8 mouse cellular contexts compared by ENCODE assay signal in genomic region chr11:76201761-76202674, GRCm38 (mm10). TPM values are rescaled to one million over a fixed set of nuclear protein-coding genes. Genes with fewer than 3 reads are reported as not detected.
DNase-seq lines count a peak whose midpoint lies in the region; ATAC-seq and TF ChIP-seq lines count a peak whose summit lies in the region.

No protein-coding gene starts in this region.

- H3K9ac ChIP-seq in embryonic facial prominence, embryonic 15.5 days = peak overlapping the region; percentile 73
- H3K9ac ChIP-seq in limb, embryonic 14.5 days (ENCODE audit: low read depth, low read length, severe bottlenecking) = peak overlapping the region; percentile 78
- peak overlapping the region; percentile 73 for H3K9ac ChIP-seq in midbrain, embryonic 15.5 days

- peak overlapping the region; percentile 74 for H3K4me3 ChIP-seq in embryonic facial prominence, embryonic 15.5 days (replicated peaks)
- H3K4me3 ChIP-seq in limb, embryonic 14.5 days (replicated peaks; ENCODE audit: low read length) = peak overlapping the region; percentile 94
- H3K4me3 ChIP-seq in midbrain, embryonic 15.5 days = peak overlapping the region; percentile 59

- peak; percentile 52 for DNase-seq in 3T3-L1 (ENCODE audit: low read depth, low spot score)
- DNase-seq in adrenal gland, postnatal 4 days (ENCODE audit: low spot score in 2 of 2) = peak; percentile 58 to 75
- DNase-seq in heart, adult 9 months (ENCODE audit: low spot score in 2 of 2) = peak; percentile 91 to 92
- DNase-seq in kidney, adult 9 months = peak; percentile 80
- DNase-seq in limb, embryonic 14.5 days (ENCODE audit: low spot score) = peak; percentile 83
- peak; percentile 68 for DNase-seq in spleen, adult 12 weeks (ENCODE audit: low spot score)

- H3K4me1 ChIP-seq in embryonic facial prominence, embryonic 15.5 days = peaks cover 12% of the 10 kb centered on the region; the same call in 1 of the 2 replicates
- H3K4me1 ChIP-seq in limb, embryonic 14.5 days (ENCODE audit: control insufficient read depth, insufficient read depth, low read length) = peaks cover 8% of the 10 kb centered on the region; the same call in 1 of the 2 replicates
- H3K4me1 ChIP-seq in midbrain, embryonic 15.5 days = peaks cover 14% of the 10 kb centered on the region

- peaks cover 13% of the 10 kb centered on the region; the same call in 1 of the 2 replicates for H3K36me3 ChIP-seq in embryonic facial prominence, embryonic 15.5 days
- H3K36me3 ChIP-seq in limb, embryonic 14.5 days (ENCODE audit: control insufficient read depth, insufficient read depth, low read length) = peaks cover 26% of the 10 kb centered on the region
- no peaks in the 10 kb centered on the region for H3K36me3 ChIP-seq in midbrain, embryonic 15.5 days (replicated peaks)

- WGBS in embryonic facial prominence, embryonic 15.5 days = under 1% methylated on average over 90 of the region's 90 CpGs
- under 1% methylated on average over 46 of the region's 90 CpGs for WGBS in limb, embryonic 14.5 days
- WGBS in midbrain, embryonic 15.5 days = under 1% methylated on average over 62 of the region's 90 CpGs

- TF ChIP-seq POLR2A in limb, embryonic 14.5 days (IDR thresholded peaks at IDR 0.05; ENCODE audit: borderline replicate concordance, extremely low read depth, insufficient read depth, insufficient read length) = peak; percentile 63; the same call in 1 of the 2 replicates

- no peaks in the 10 kb centered on the region for H3K9me3 ChIP-seq in embryonic facial prominence, embryonic 15.5 days (replicated peaks)
- no peaks in the 10 kb centered on the region for H3K9me3 ChIP-seq in limb, embryonic 14.5 days (ENCODE audit: control insufficient read depth, low read length)
- H3K9me3 ChIP-seq in midbrain, embryonic 15.5 days = no peaks in the 10 kb centered on the region

- no peaks in the 10 kb centered on the region for H3K27me3 ChIP-seq in embryonic facial prominence, embryonic 15.5 days
- no peaks in the 10 kb centered on the region for H3K27me3 ChIP-seq in limb, embryonic 14.5 days (ENCODE audit: control insufficient read depth, insufficient read depth, low read length)
- no peaks in the 10 kb centered on the region for H3K27me3 ChIP-seq in midbrain, embryonic 15.5 days (replicated peaks)

- H3K27ac ChIP-seq in embryonic facial prominence, embryonic 15.5 days (replicated peaks) = peak overlapping the region; percentile 74
- H3K27ac ChIP-seq in limb, embryonic 14.5 days (replicated peaks; ENCODE audit: low read depth, low read length) = peak overlapping the region; percentile 59; the same call in 1 of the 2 replicates
- peak overlapping the region; percentile 81 for H3K27ac ChIP-seq in midbrain, embryonic 15.5 days

- peak; percentile 98 for ATAC-seq in embryonic facial prominence, embryonic 15.5 days (ENCODE audit: insufficient number of reproducible peaks, low FRiP score, low TSS enrichment, low read depth)
- ATAC-seq in limb, embryonic 14.5 days (ENCODE audit: low FRiP score, low read depth) = peak; percentile 96
- peak; percentile 98 for ATAC-seq in midbrain, embryonic 15.5 days (replicated peaks)

- peak overlapping the region; percentile 83 for H3K4me2 ChIP-seq in embryonic facial prominence, embryonic 15.5 days (replicated peaks)
- H3K4me2 ChIP-seq in limb, embryonic 14.5 days (replicated peaks; ENCODE audit: low read depth, low read length, severe bottlenecking) = peak overlapping the region; percentile 81
- H3K4me2 ChIP-seq in midbrain, embryonic 15.5 days = peak overlapping the region; percentile 61

RNA-seq across cellular contexts. Expression of gene Dbil5, which starts 15.4 kb away (rescaled TPM):
- total RNA-seq in adrenal gland, postnatal 4 days (2021) = under 1 TPM in 1 of 2 experiments, not detected in 1; 0.59 TPM
- 1.3 and 2.3 TPM in 2 replicates for polyA plus RNA-seq in embryonic facial prominence, embryonic 15.5 days (2015; fragmentation: Nextera tagmentation; extraction: Ambion mirVana)
- 0.41 and 0.93 TPM in 2 replicates for polyA plus RNA-seq in limb, embryonic 14.5 days (2012; rRNA removed)
- 0.64 and 1.4 TPM in 2 replicates for polyA plus RNA-seq in limb, embryonic 14.5 days (2014; fragmentation: Nextera tagmentation; extraction: Ambion mirVana)
- polyA plus RNA-seq in midbrain, embryonic 15.5 days (2015; fragmentation: Nextera tagmentation; extraction: Ambion mirVana) = 0.54 and 0.74 TPM in 2 replicates

RNA-seq across cellular contexts. Expression of gene Gemin4, which starts 15.4 kb away (rescaled TPM):
- 10 to 100 TPM in 1 of 2 experiments, 1 to 10 TPM in 1; 9.6 to 10.3 TPM for total RNA-seq in adrenal gland, postnatal 4 days (2021)
- polyA plus RNA-seq in embryonic facial prominence, embryonic 15.5 days (2015; fragmentation: Nextera tagmentation; extraction: Ambion mirVana) = 26.3 and 30.1 TPM in 2 replicates
- 14.8 and 17.1 TPM in 2 replicates for polyA plus RNA-seq in limb, embryonic 14.5 days (2012; rRNA removed)
- polyA plus RNA-seq in limb, embryonic 14.5 days (2014; fragmentation: Nextera tagmentation; extraction: Ambion mirVana) = 32.0 and 32.6 TPM in 2 replicates
- 13.2 and 15.6 TPM in 2 replicates for polyA plus RNA-seq in midbrain, embryonic 15.5 days (2015; fragmentation: Nextera tagmentation; extraction: Ambion mirVana)

RNA-seq across cellular contexts. Expression of gene Fam57a, which starts 22.5 kb away (rescaled TPM):
- 10 to 100 TPM in 1 of 2 experiments, 1 to 10 TPM in 1; 9.8 to 10.5 TPM for total RNA-seq in adrenal gland, postnatal 4 days (2021)
- 57.4 and 74.0 TPM in 2 replicates for polyA plus RNA-seq in embryonic facial prominence, embryonic 15.5 days (2015; fragmentation: Nextera tagmentation; extraction: Ambion mirVana)
- 39.0 and 40.1 TPM in 2 replicates for polyA plus RNA-seq in limb, embryonic 14.5 days (2012; rRNA removed)
- 48.3 and 60.8 TPM in 2 replicates for polyA plus RNA-seq in limb, embryonic 14.5 days (2014; fragmentation: Nextera tagmentation; extraction: Ambion mirVana)
- polyA plus RNA-seq in midbrain, embryonic 15.5 days (2015; fragmentation: Nextera tagmentation; extraction: Ambion mirVana) = 23.9 and 27.1 TPM in 2 replicates

RNA-seq across cellular contexts. Expression of gene Vps53, which starts 22.6 kb away (rescaled TPM):
- total RNA-seq in adrenal gland, postnatal 4 days (2021) = 10 to 100 TPM; 42.2 to 49.3 TPM
- polyA plus RNA-seq in embryonic facial prominence, embryonic 15.5 days (2015; fragmentation: Nextera tagmentation; extraction: Ambion mirVana) = 40.3 TPM in 2 replicates
- polyA plus RNA-seq in limb, embryonic 14.5 days (2012; rRNA removed) = 26.6 and 29.6 TPM in 2 replicates
- 37.3 and 41.9 TPM in 2 replicates for polyA plus RNA-seq in limb, embryonic 14.5 days (2014; fragmentation: Nextera tagmentation; extraction: Ambion mirVana)
- polyA plus RNA-seq in midbrain, embryonic 15.5 days (2015; fragmentation: Nextera tagmentation; extraction: Ambion mirVana) = 67.8 and 72.0 TPM in 2 replicates

RNA-seq across cellular contexts. Expression of gene Mrm3, which starts 41.5 kb away (rescaled TPM):
- total RNA-seq in adrenal gland, postnatal 4 days (2021) = 10 to 100 TPM; 21.3 to 22.1 TPM
- polyA plus RNA-seq in embryonic facial prominence, embryonic 15.5 days (2015; fragmentation: Nextera tagmentation; extraction: Ambion mirVana) = 23.8 and 24.3 TPM in 2 replicates
- polyA plus RNA-seq in limb, embryonic 14.5 days (2012; rRNA removed) = 11.9 and 15.2 TPM in 2 replicates
- polyA plus RNA-seq in limb, embryonic 14.5 days (2014; fragmentation: Nextera tagmentation; extraction: Ambion mirVana) = 20.8 and 20.9 TPM in 2 replicates
- polyA plus RNA-seq in midbrain, embryonic 15.5 days (2015; fragmentation: Nextera tagmentation; extraction: Ambion mirVana) = 25.8 and 27.0 TPM in 2 replicates

Comparison
In these comparisons a context has a peak if more than half of its experiments do, and no peak if none do; other contexts are left out.
1. Peak in every context shown above with its lines: DNase-seq, ATAC-seq, H3K4me3 ChIP-seq and H3K27ac ChIP-seq.